Mouse (Mus musculus) limb, embryonic 14.5 days (tissue): ENCODE results near the gene Snx29. TPM values are rescaled to one million over a fixed set of nuclear protein-coding genes. Genes with fewer than 3 reads are reported as not detected.

Experiments used
- ATAC-seq: fragments of 200-750 bp; cut with Nextera tagmentation; 2 replicates; pipeline ENCODE4 v1.8.0; 2017; ENCODE audit warnings: low read depth, moderate number of reproducible peaks, moderate TSS enrichment; ENCODE audit not compliant: low FRiP score
- DNase-seq: peaks from one replicate; pipeline ENCODE4 v3.0.0-alpha.2; 2015; ENCODE audit warnings: low spot score
- H3K27ac ChIP-seq: fragments of 300-500 bp; sonication (generic); replicated peaks from 2 replicates; pipeline ENCODE4 v1.5.1; 2014; ENCODE audit warnings: low read depth, mild to moderate bottlenecking, low read length, moderate library complexity, mixed read lengths
- H3K27me3 ChIP-seq: fragments of 300-500 bp; sonication (generic); 2 replicates; pipeline ENCODE4 v1.6.1; 2014; ENCODE audit warnings: low read length, mixed read lengths; ENCODE audit not compliant: control insufficient read depth, insufficient read depth
- H3K36me3 ChIP-seq: fragments of 300-500 bp; sonication (generic); 2 replicates; pipeline ENCODE4 v1.6.1; 2014; ENCODE audit warnings: mild to moderate bottlenecking, low read length, moderate library complexity, mixed read lengths; ENCODE audit not compliant: control insufficient read depth, insufficient read depth
- H3K4me1 ChIP-seq: fragments of 300-500 bp; sonication (generic); 2 replicates; pipeline ENCODE4 v1.6.1; 2014; ENCODE audit warnings: antibody characterized with exemption, low read length, mixed read lengths; ENCODE audit not compliant: control insufficient read depth, insufficient read depth
- H3K4me2 ChIP-seq: fragments of 300-500 bp; sonication (generic); replicated peaks from 2 replicates; pipeline ENCODE4 v1.6.1; 2014; ENCODE audit warnings: low read depth, mild to moderate bottlenecking, low read length, moderate library complexity; ENCODE audit not compliant: severe bottlenecking
- H3K4me3 ChIP-seq: fragments of 300-500 bp; sonication (generic); replicated peaks from 2 replicates; pipeline ENCODE4 v1.5.1; 2014; ENCODE audit warnings: low read length
- H3K9ac ChIP-seq: fragments of 300-500 bp; sonication (generic); 2 replicates; pipeline ENCODE4 v1.6.1; 2014; ENCODE audit warnings: mild to moderate bottlenecking, low read depth, low read length, moderate library complexity; ENCODE audit not compliant: severe bottlenecking
- H3K9me3 ChIP-seq: fragments of 300-500 bp; sonication (generic); 2 replicates; pipeline ENCODE4 v1.6.1; 2016; ENCODE audit warnings: low read length; ENCODE audit not compliant: control insufficient read depth
- POLR2A ChIP-seq: fragments of 200-500 bp; IDR thresholded peaks from 2 replicates; pipeline ENCODE4 v1.8.0; 2012; ENCODE audit warnings: inconsistent platforms, mild to moderate bottlenecking, moderate library complexity, borderline replicate concordance; ENCODE audit not compliant: insufficient read depth, insufficient read length; ENCODE audit errors: extremely low read depth
- WGBS: fragments of 180-500 bp; shearing (Covaris S2); extraction: QIAGEN DNeasy Blood & Tissue Kit; methylation state at CpG from one replicate; pipeline ENCODE4 v1.1.7; 2014; 5-methylcytosine and 5-hydroxymethylcytosine counted together
- polyA plus RNA-seq, 2 experiments: library from polyadenylated mRNA; depleted of rRNA in 1 of 2; stranded (reverse) in 1 of 2; unstranded in 1 of 2; fragments of >200 nt; fragmentation: Nextera tagmentation in 1 of 2; extraction: Ambion mirVana in 1 of 2; gene quantifications; 2 replicates each; pipeline versions ENCODE4 v1.2.1 to v1.2.3; 2012 to 2014

Gene Snx29
- polyA plus RNA-seq, 2 experiments = 4.9 to 9.3 TPM

- TF ChIP-seq POLR2A = no peak
- no peak overlapping the region for H3K4me3 ChIP-seq
- ATAC-seq (no peak), DNase-seq (no peak)
- H3K36me3 ChIP-seq = no peaks in the 10 kb centered on the region
- H3K4me1 ChIP-seq = 0 out of 2 replicates have a peak, but pooled peaks cover 6% of the 10 kb centered on the region
- no peaks in the 10 kb centered on the region for H3K27me3 ChIP-seq
- H3K9me3 ChIP-seq = no peaks in the 10 kb centered on the region
- WGBS = 78% methylated on average over 10 of the region's 10 CpGs
- H3K27ac ChIP-seq = no peak overlapping the region
- H3K9ac ChIP-seq = no peak overlapping the region
- H3K4me2 ChIP-seq = no peak overlapping the region
These were observed 203.5 kb downstream of the Snx29 start for GRCm38 (mm10) chr16:11526104-11526786.

GRCm38 (mm10) chr16:11526996-11527395 is 204.3 kb downstream of the Snx29 start:
- DNase-seq = no peak
- Histone ChIP-seq H3K27ac (no peak overlapping the region), H3K9me3 (no peaks in the 10 kb centered on the region), H3K4me2 (no peak overlapping the region), H3K36me3 (no peaks in the 10 kb centered on the region), H3K4me1 (peaks cover 13% of the 10 kb centered on the region), H3K4me3 (no peak overlapping the region), H3K27me3 (no peaks in the 10 kb centered on the region), H3K9ac (no peak overlapping the region)
- WGBS = 80% methylated on average over 10 of the region's 10 CpGs
- no peak for ATAC-seq
- TF ChIP-seq POLR2A = no peak

GRCm38 (mm10) chr16:11530466-11531194 is 207.9 kb downstream of the Snx29 start:
- no peaks in the 10 kb centered on the region for H3K27me3 ChIP-seq
- no peak overlapping the region for H3K4me3 ChIP-seq
- 39% methylated on average over 13 of the region's 13 CpGs for WGBS
- no peaks in the 10 kb centered on the region for H3K36me3 ChIP-seq
- peaks cover 24% of the 10 kb centered on the region for H3K4me1 ChIP-seq
- no peak overlapping the region for H3K9ac ChIP-seq
- H3K9me3 ChIP-seq = no peaks in the 10 kb centered on the region
- no peak overlapping the region for H3K27ac ChIP-seq
- no peak for TF ChIP-seq POLR2A
- H3K4me2 ChIP-seq = no peak overlapping the region
- ATAC-seq (no peak), DNase-seq (no peak)

- WGBS = 79% methylated on average over 7 of the region's 7 CpGs
These were observed 208.7 kb downstream of the Snx29 start for GRCm38 (mm10) chr16:11531441-11531840.

GRCm38 (mm10) chr16:11532592-11532991 is 209.9 kb downstream of the Snx29 start:
- Histone ChIP-seq H3K36me3 (no peaks in the 10 kb centered on the region), H3K27ac (no peak overlapping the region), H3K9me3 (no peaks in the 10 kb centered on the region), H3K4me1 (peaks cover 24% of the 10 kb centered on the region), H3K4me2 (no peak overlapping the region), H3K27me3 (no peaks in the 10 kb centered on the region), H3K4me3 (no peak overlapping the region), H3K9ac (no peak overlapping the region)
- TF ChIP-seq POLR2A = no peak
- peak; percentile 96 for DNase-seq
- WGBS = 39% methylated on average over 8 of the region's 8 CpGs
- peak; percentile 90 for ATAC-seq

More at GRCm38 (mm10) chr16:11531441-11531840, 208.7 kb downstream of the Snx29 start:
- TF ChIP-seq POLR2A = no peak
- ATAC-seq (no peak), DNase-seq (no peak)
- Histone ChIP-seq H3K36me3 (no peaks in the 10 kb centered on the region), H3K27ac (no peak overlapping the region), H3K4me3 (no peak overlapping the region), H3K27me3 (no peaks in the 10 kb centered on the region), H3K4me2 (no peak overlapping the region), H3K4me1 (peaks cover 24% of the 10 kb centered on the region), H3K9ac (no peak overlapping the region), H3K9me3 (no peaks in the 10 kb centered on the region)
